Mouse (Mus musculus) left cerebral cortex, postnatal 25 days (tissue): ENCODE measurements at regions not wholly inside any gene's neighbourhood (a gene's known extent, or its start where the extent isn't known, plus 50 kb on each side); places are given as distances from the start of the nearest gene placed in this dataset.

Experiments used
- DNase-seq, 2 experiments: peaks; one replicate each; pipeline ENCODE4 v3.0.0; 2022; ENCODE audit warnings: low spot score in 2 of 2, mixed read lengths in 1 of 2
- intact Hi-C: fragments of 180-260 bp; cut with DNase I; formaldehyde crosslinking; loops from one replicate; pipeline ENCODE4 v1.15.1; 2025

DNA sequence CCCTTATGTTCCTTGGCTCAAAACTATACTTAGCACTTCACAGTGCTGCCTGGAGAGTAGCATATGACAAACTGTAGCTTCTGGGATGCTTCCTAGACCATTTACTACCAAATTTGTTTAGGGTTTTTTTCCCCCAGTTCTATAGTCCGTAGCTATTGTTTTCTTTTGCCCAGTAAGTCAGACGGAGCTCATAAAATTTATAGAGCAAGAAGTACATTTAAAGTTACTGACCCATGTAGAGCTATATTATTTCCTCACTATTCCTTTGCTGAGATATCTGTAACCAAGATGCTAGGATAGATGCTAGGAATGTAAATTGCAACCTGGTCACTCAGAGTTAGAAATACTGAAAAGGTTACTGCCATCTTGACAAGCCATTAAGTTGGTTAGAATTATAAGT, 380.4 kb upstream of the Map3k7 start:
- DNase-seq = no peak
- intact Hi-C loops = no loop called here

DNA sequence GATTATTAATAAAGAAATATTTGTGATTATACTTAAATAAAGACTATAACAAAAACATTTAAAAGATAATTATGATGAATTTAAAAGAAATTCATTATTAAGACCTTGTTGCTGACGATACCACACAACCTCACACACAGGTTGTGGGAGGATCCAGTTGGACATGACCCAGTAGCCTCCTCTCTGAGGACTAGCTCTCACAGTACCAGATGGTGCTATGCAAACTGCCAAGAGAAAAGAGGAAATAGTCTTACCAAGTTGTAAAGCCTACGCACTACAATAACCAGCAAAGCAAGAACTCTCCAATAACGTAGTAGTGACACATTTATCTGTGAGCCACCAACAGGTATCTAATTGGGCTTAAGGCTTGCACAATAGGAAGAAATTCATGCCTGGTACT, 379.7 kb upstream of the Map3k7 start:
- intact Hi-C loops = no loop called here
- peak in 1 of 2 experiments; percentile 81 for DNase-seq

DNA sequence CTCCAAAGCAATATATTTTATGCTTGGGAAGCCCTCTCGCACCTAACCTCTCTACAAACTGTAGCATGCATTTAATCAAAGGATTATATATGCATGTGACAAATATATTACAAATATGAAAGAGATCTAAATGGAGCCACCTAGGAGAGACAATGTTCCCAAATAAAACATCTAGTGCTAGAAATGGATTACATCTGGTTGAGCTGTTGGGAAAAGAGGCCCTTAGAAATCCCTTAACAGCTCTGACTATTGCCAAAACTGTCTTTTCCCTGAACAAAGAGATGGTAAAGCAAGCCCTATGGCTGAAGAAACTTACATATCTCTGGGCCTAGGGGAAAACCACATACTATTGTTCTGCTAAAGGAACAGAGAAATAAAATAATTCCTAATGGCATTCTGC, 369.8 kb upstream of the Map3k7 start:
- intact Hi-C loops = no loop called here
- no peak for DNase-seq

DNA sequence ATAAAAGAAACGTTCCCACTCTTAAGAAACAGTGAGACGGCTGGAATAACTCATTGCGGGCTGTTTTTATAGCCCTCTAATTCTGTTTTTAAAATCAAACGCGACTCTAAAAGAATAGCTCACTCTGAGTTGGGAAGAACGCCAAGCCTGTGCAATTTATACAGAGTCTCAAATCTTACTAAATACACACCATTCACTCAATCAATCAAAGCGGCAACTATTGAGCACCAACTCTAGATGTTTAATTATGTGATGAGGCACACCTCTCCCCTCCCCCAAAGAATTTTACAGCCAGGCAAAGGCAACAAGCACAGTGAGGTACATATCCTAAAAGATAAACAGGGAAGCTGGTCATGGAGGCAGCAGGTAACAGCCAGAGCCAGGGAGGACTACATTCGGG, 362.4 kb upstream of the Map3k7 start:
- DNase-seq = no peak
- intact Hi-C loops = no loop called here

DNA sequence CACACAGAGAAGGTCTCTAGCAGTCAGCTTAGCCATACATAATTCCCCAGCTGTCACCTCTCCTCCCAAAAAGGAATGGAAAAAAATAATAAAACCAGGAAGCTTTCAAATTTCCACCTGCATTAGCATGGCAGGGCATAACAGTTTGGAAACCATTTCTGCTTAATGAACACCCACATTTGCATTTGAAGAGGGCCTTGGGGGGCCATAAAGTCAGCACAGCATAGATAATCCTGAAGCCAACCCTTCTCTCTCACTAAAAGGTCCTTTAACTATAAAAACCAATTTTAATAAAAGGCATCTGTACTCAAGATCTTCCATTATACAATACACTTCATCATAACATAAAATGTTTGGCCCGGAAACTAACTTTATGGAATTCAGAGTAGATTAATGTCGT, 360.1 kb upstream of the Map3k7 start:
- DNase-seq = no peak
- intact Hi-C loops = no loop called here

DNA sequence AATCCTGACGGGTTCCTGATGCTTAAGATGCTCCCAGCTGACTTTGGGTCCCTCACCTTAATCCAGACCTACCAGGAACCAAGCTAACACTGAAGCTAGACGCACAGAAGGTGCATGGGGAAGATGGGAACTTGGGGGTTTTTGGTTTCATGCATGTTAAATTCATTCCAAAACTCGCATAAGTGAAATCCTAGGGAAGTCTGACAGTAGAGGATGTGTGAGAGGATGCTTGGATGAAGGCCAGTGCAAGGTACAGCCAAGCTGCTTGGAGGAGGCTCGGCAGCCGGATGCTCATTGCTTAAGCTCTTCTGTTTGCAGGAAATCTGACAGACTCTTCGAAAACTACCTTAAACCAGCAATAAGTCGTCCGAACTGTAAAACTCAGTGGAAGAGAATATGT, 355.1 kb upstream of the Map3k7 start:
- DNase-seq = peak; percentile 51 to 84
- intact Hi-C loops = no loop called here

DNA sequence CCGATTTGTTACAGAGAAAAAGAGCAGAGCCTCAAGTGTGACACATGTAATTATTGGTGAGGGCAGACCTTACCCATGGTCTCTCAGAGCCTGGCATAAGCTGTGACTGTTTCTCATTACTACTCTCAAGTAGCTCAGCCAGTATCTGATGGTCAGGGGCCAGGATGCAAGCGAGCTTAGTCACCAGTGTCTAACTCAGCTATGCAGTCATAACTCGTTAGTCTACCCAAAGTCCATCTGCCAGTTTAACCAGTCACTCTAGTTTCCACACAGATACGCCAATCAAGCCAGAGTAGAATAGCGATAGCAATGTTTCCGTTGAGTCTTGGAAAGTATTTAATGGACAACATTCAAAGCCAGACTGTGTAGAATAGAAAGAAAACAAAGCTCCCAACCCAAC, 354.3 kb upstream of the Map3k7 start:
- intact Hi-C loops = no loop called here
- DNase-seq = no peak

DNA sequence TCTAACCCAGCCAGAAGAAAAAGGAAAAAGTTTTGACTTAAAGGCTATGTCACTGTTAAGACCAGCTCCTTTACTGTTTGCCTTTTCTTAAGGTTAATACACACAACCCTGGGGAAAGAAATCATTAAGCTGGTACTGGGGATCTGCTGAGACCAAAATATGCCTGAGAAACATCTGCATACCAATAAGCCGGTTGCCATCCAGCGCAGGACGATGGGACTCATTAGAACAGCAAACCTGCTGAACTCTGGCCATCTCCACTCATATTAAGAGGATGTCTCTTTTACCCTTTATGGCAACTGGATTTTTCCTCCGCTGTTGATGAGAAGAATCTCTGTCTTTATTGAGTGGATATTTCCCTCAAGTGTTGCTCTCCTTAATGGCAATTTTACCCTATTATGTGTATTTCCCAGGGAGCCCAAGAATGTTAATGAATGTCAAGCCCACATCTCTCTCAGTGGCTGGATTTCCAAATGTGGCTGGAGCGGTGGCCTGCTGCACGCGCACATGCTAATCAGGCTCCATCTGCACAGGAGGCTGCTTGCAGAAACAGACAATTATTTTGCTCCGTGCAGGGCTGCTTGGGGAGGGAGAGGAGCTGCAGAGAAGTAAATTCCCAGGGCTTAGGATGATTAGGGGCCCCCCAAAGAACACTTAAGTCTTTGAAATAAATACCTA, 351.6 kb upstream of the Map3k7 start:
- no peak for DNase-seq
- intact Hi-C loops = loop anchor here (2.0 kb wide), 1 partner anchor 19 kb away; no protein-coding TSS in a partner anchor

DNA sequence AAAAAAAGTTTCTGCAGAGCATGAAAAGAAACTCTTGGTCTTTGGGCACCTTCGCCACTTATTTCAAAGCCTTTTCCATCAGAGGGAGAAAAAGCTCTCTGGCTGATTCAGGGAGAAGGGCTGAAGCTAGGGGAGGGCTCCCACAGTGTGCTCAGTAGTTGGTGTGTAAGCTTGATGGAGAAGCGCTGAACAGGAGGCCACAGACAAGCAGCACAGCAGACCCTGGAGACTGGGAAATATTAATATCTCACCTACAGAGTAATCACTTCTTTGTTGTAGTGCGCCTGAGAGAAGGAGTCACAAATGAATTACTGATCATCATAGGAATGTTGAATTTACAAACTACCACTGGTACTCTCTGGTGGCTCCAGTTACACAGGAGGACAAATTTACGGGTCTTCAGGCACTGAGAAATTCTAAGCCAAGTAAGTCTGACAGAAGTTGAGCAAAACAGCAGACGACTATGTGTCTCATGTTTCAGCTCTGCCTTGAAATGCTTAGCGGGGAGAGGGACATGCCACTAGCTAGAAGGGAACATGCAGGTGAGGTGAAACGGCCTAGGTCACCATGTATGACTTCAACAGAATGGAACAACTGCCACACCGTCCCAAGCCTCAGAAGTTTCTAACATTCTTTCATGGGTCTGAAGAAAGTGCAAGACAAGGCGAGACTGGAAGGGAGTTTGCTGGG, 350.9 kb upstream of the Map3k7 start:
- intact Hi-C loops = loop anchor here (2.0 kb wide), 1 partner anchor 20 kb away; no protein-coding TSS in a partner anchor
- DNase-seq = no peak

DNA sequence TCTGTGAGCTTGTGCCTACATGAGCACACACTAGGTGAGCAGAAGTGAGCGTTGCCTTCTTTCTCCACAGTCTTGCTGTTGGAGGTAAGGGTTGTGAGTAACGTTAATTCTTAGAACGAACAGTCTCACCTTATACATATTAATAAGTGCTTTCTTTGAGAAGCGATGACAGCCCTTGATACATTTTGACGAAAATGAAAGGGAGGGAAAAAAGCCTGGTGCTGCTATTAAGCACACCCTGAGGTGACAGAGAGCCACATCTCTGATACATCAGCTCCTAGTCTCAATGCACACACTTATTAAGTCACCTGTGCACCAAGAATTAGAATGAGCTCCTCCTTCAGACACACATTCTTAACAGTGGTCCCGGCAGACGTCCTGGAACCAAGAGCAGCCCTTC, 346.3 kb upstream of the Map3k7 start:
- intact Hi-C loops = no loop called here
- no peak for DNase-seq

DNA sequence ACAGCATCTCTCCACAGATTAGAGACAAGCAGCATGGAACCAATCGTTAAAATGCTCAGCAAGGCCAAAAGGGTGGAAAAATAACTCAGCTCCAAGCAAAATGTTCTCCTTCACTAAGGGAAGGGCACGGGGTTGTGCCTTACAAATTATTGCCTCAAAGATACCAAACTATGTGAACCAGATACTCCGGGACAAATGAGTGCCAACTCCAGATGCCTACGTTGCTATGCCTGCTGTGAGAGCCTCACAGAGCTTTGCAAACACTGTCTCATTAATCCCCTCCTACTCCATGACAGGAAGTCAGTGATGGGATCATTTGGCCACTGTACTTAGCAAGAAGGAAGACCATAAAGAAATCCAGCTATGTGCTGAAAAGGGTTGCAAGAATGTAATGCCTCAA, 345.9 kb upstream of the Map3k7 start:
- no peak for DNase-seq
- intact Hi-C loops = no loop called here

DNA sequence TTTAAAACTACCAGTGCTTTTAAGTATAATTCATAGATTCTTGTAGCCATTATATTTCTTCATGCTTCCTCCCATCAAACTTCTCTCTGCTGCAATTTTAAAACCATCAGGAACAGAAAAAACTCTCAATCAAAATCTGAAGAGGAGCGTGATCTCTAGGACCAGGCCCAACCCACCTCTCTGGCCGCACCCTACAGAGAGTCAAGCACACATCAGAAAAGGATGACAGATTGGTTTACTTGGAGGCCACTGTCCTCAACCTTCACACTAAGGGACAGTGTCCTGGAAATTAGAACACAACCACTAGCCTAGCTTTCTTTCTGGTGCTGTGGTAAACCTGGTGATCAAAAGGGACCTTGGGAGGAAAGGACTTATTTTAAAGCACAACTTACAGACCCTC, 342.7 kb upstream of the Map3k7 start:
- DNase-seq = no peak
- intact Hi-C loops = no loop called here

DNA sequence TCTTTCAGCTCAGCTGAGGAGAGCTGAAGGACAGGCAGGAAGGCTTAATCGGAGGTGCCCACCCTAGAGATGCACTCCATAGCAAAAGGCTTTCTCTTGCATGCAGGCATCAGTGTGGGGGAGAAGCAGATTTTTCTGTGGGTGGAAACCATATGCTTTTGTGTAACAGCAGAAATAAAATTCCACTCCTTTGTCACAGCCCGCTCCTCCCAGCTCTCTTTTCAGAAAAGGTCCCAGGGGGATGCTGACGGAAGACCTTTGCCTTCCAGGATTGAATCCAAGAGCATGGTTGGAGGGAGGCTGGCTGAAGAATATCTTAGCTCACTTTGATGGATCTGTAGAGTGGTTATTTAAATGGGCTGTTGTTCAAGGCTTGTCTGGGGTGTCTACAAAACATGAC, 336.8 kb upstream of the Map3k7 start:
- intact Hi-C loops = no loop called here

DNA sequence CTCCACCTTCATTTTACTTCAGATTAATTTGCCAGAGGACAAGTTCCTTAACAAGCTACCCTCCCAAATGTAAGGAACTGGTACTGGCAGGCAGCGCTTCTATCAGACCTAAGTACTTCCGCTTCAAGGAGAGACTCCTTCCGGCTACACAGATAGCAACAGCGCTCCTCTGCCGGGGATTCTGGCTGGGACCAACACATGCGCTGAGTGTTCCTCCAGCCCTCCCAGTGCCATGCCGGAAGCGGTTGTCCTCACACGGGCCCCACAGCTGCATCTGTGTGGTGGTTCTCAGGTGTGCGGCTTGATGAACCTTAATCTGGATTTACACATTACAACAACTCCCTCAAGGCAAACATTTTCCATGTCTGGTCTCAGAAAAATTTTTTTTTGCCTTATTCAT, 336.1 kb upstream of the Map3k7 start:
- intact Hi-C loops = no loop called here
- peak in 1 of 2 experiments; percentile 40 for DNase-seq

More for the DNA sequence above, 336.8 kb upstream of the Map3k7 start:
- peak in 1 of 2 experiments; percentile 44 for DNase-seq

DNA sequence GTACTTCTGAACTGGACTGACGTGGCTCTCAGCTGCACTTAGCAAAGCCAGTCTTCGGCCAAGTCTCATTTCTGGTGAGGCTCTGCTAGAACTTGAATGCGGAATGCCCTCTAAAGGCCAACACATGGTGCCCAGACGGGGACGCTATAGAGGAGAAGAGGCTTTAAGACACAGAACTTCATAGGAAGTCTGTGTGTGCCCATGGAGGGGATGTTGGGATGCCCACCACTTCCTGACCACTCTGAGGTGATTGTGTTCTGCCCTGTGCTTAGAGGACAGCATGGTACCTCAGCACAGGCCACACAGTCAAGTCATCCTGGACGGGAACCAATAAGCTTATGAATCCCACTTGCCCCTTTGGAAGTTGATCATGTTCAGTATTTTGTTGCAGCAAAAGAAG, 325.3 kb upstream of the Map3k7 start:
- DNase-seq = no peak
- intact Hi-C loops = no loop called here

DNA sequence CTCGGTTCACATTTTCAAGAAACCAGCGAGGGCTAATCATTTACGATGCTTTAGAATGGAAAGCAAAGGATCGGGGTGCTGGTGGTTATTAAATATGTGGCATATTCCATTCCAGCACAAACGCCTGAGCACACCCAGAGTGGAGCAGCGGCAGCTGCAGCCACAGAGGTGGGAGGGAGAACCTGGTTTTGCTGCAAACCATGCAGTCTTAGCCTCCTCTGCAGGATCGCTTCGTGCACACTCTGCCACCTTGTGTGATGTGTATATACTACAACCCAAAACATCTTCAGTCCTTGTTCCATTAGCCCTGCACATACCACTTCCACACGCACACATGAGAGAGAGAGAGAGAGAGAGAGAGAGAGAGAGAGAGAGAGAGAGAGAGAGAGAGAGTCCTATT, 321.7 kb upstream of the Map3k7 start:
- intact Hi-C loops = loop anchor here (10.0 kb wide), 1 partner anchor 283 kb away; no protein-coding TSS in a partner anchor

DNA sequence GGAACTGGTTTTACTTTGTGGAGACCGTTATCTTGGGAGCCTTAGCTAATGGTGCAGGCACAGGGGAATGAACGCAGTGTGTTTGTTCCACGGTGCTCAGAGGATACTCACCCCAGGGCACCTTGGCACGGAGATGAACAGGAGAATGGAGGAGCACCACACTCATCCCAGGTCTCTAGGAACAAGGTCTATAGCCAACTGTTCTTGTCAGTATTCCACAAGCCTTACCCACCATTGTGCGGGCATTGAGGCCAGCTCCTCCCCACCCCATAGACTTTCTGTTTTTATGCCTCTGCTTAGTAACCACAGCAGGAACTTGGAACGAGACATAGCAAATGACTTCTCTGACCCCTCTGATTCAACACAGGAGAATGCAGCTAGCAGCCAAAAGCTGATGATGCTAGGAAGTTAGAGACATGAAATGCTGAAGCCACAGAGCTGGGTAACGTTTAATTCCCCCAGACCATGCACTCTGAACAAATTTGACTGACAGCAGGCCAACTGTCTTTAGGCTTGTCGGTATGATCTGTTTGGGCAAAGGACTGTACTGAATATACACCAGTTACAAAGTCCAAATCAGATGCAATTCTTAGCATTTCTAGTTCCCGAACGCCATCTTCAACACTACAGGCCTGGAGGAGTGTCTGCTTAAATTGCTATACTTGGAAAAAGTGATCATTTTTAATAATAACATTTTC, 321.2 kb upstream of the Map3k7 start:
- intact Hi-C loops = loop anchor here (10.0 kb wide), 1 partner anchor 282 kb away; no protein-coding TSS in a partner anchor

More for the DNA sequence above, 321.7 kb upstream of the Map3k7 start:
- DNase-seq = peak; percentile 70 to 80

DNA sequence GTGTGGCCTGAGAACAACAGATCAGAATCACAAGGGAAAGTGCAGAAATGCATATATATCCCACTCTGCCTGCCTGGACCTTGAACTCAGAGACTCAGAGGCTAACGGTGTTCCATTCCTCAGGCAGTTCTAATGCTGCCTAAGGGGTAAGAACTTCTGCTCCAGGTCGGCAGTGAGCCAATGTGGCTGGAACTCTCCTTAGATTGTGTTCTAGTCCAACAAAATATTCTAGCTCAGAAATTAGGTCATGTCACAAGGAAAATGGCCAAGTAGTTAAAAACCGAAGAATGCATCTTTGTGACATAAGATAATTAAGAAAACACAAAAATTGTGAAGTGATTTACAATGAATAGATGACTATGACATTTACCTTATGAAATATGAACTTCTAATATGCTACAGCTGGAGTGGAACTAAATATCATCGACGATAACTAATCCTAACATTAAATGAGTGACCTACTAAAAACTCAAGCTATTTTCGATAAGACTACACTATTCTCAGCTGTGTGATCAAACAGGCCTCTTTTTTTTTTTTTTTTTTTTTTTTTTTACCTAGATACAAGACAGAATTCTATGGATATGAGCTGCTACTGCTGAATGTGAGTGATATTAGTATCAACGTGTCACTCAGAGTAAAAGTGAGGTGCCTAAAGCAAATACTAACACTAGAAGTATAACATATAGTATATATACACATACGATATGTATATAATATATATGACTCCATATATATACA, 315.1 kb upstream of the Map3k7 start:
- DNase-seq = no peak
- intact Hi-C loops = loop anchor here (10.0 kb wide), 1 partner anchor 276 kb away; no protein-coding TSS in a partner anchor

More for the DNA sequence above, 321.2 kb upstream of the Map3k7 start:
- DNase-seq = no peak

DNA sequence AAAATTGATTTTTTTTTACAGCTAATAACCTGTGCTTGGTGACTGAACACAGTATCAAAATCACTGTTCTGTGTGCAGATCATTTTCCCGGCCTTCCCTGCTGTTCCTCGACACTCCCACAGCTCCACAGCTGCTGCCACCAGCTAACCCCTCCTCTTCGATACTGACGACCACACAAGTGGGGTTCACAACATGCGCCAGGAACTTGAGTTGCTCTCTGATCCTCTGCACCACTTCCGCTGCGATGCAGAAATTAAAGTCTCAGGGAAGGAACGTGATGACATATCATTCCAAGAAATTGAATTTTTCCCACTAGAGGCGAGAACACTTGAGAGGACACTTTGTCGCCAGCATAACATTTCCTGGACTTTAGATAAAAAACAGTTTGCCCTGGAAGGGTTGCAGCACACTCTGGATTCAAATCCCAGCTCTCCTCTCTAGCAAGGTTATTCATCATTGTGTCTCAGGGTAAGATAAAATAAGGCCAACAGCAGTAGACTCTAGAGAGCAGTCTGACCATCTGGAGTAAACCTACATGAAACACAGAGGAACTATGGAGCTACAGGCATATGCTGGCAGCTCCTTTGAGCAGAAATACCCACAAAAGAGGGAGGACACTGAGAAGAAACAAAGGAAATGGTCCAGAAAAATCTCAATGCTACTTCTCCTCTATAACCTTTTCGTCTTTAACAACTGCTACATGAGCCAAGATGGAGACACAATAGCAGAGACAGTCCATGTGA, 308.4 kb upstream of the Map3k7 start:
- DNase-seq = peak in 1 of 2 experiments; percentile 43
- intact Hi-C loops = no loop called here
